Mouse (Mus musculus): ENCODE measurements around the gene Kcnh2.
"Not testable (repeated sequence)": the region's sequence is repeated elsewhere in the genome, so short reads cannot be mapped to it uniquely, and the experiment has no call there.

Kcnh2 gene

GRCm38 (mm10) chr5:24351278-24351677, at the start of gene Kcnh2:
Kcnh2 (minus strand) TSS chr5:24351604.
- DNase-seq (ENCODE audit: low spot score) = no peak

- no peak for DNase-seq (ENCODE audit: low spot score)
Measured at GRCm38 (mm10) chr5:24400362-24400761, 49.0 kb upstream of the Kcnh2 start.

GRCm38 (mm10) chr5:24399686-24400085, 48.3 kb upstream of the Kcnh2 start:
- DNase-seq (ENCODE audit: low spot score) = no peak

GRCm38 (mm10) chr5:24396254-24396653, 44.9 kb upstream of the Kcnh2 start:
- not testable (repeated sequence) for DNase-seq (ENCODE audit: low spot score)

GRCm38 (mm10) chr5:24394165-24394894, 42.9 kb upstream of the Kcnh2 start:
- peak; percentile 98 for DNase-seq (ENCODE audit: low spot score)

- peak; percentile 90 for DNase-seq (ENCODE audit: low spot score)
Measured at GRCm38 (mm10) chr5:24393392-24393997, 42.1 kb upstream of the Kcnh2 start, which contains the start of gene Abcb8. Abcb8 (plus strand) TSS chr5:24393663.

- no peak for DNase-seq (ENCODE audit: low spot score)
Measured at GRCm38 (mm10) chr5:24392724-24393123, 41.3 kb upstream of the Kcnh2 start.

GRCm38 (mm10) chr5:24391864-24392263, 40.5 kb upstream of the Kcnh2 start, which contains the start of gene Atg9b:
Atg9b (minus strand) TSS chr5:24392143.
- no peak for DNase-seq (ENCODE audit: low spot score)

GRCm38 (mm10) chr5:24389658-24390020, 38.2 kb upstream of the Kcnh2 start:
- no peak for DNase-seq (ENCODE audit: low spot score)

- DNase-seq (ENCODE audit: low spot score) = peak; percentile 69
Measured at GRCm38 (mm10) chr5:24389011-24389657, 37.7 kb upstream of the Kcnh2 start.

- DNase-seq (ENCODE audit: low spot score) = no peak
Measured at GRCm38 (mm10) chr5:24388246-24388915, 37.0 kb upstream of the Kcnh2 start.

- DNase-seq (ENCODE audit: low spot score) = peak; percentile 72
Measured at GRCm38 (mm10) chr5:24387264-24388241, 36.1 kb upstream of the Kcnh2 start.

- no peak for DNase-seq (ENCODE audit: low spot score)
Measured at GRCm38 (mm10) chr5:24385887-24386550, 34.6 kb upstream of the Kcnh2 start.

- no peak for DNase-seq (ENCODE audit: low spot score)
Measured at GRCm38 (mm10) chr5:24385374-24385773, 34.0 kb upstream of the Kcnh2 start.

GRCm38 (mm10) chr5:24384407-24384806, 33.0 kb upstream of the Kcnh2 start:
- no peak for DNase-seq (ENCODE audit: low spot score)

GRCm38 (mm10) chr5:24383026-24383859, 31.8 kb upstream of the Kcnh2 start:
- peak; percentile 97 for DNase-seq (ENCODE audit: low spot score)

GRCm38 (mm10) chr5:24381988-24382387, 30.6 kb upstream of the Kcnh2 start:
- DNase-seq (ENCODE audit: low spot score) = no peak

- DNase-seq (ENCODE audit: low spot score) = no peak
Measured at GRCm38 (mm10) chr5:24381486-24381885, 30.1 kb upstream of the Kcnh2 start.

- no peak for DNase-seq (ENCODE audit: low spot score)
Measured at GRCm38 (mm10) chr5:24380499-24380898, 29.1 kb upstream of the Kcnh2 start.

- no peak for DNase-seq (ENCODE audit: low spot score)
Measured at GRCm38 (mm10) chr5:24379501-24379900, 28.1 kb upstream of the Kcnh2 start.

Data from embryo, embryonic 10.5 days (tissue).